In the genomic region with DNA sequence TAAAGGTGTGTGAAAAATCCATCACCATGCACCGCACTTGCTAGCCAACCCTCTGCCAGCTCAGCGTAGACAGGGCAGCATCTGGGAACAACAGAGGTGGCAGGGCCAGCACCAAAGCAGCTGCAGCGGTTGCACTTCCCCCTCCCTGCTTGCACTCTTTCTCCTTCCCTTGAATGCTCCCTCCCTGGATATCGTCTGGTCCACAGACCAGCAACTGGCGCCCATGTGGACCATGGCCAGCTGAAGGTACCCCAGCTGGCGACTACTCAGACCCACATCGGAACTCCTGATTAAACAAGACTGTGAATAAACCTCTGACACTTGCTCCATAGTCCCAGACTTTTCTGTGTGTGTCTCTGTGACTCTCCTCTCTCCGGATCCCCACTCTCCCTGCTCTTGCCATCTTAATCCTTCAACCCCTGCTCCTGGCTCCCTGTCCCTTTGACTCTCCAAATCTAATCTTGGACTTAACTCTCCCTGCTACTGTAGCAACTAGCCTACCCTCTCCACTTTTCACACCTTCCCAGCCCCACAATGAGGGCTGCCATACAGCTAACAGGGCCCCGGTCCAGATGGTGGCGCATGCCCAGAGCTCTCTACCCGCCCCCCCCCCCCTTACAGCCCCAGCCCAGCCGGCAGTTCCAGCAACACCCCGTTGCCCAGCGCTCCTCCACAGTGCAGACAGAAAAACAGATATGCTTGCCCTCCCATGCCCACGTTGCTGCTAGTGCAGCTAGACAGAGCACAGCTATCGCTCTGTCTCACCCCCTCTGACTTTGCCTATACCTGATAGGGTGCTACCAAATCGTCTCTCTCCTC, we compare ENCODE assay signal across 9 mouse cellular contexts. TPM values are rescaled to one million over a fixed set of nuclear protein-coding genes. Genes with fewer than 3 reads are reported as not detected.
A peak's percentile ranks its signal among the peaks of the same experiment; 100 is the strongest.
DNase-seq lines count a peak whose midpoint lies in the region; ATAC-seq and TF ChIP-seq lines count a peak whose summit lies in the region.
"Had no signal": no experiment of that assay in that cellular context is flagged by ENCODE, and none has a peak within 500 bp of the region (broad histone marks: within the 10 kb centered on the region; RNA-seq: fewer than 3 reads in every experiment).

No protein-coding gene starts in this region.

- DNase-seq in cerebellum, postnatal 10 days, result peak; percentile 66 to 67
- no peak for DNase-seq in cerebellum, adult 11-12 months
- no peak for DNase-seq in spleen, postnatal 36 days (ENCODE audit: low spot score in 2 of 2)
- no peak for DNase-seq in MN1 (ENCODE audit: low spot score)

- TF ChIP-seq CTCF in E14TG2a.4 (conservative IDR thresholded peaks at IDR 0.05; ENCODE audit: low read length), result no peak

- no peaks in the 10 kb centered on the region for H3K9me3 ChIP-seq in E14TG2a.4 (ENCODE audit: low read length)
- no peaks in the 10 kb centered on the region for H3K9me3 ChIP-seq in forebrain, embryonic 13.5 days (replicated peaks)
- H3K9me3 ChIP-seq in limb, embryonic 12.5 days, result no peaks in the 10 kb centered on the region
- no peaks in the 10 kb centered on the region for H3K9me3 ChIP-seq in stomach, embryonic 16.5 days (replicated peaks; ENCODE audit: control insufficient read depth, low read length)
- H3K9me3 ChIP-seq: megakaryocyte, embryonic 14.5 days had no signal

- H3K36me3 ChIP-seq in E14TG2a.4 (ENCODE audit: insufficient read depth, low read length), result peaks cover 60% of the 10 kb centered on the region
- peaks cover 40% of the 10 kb centered on the region for H3K36me3 ChIP-seq in forebrain, embryonic 13.5 days (ENCODE audit: poor library complexity, severe bottlenecking)
- peaks cover 26% of the 10 kb centered on the region for H3K36me3 ChIP-seq in limb, embryonic 12.5 days
- H3K36me3 ChIP-seq in stomach, embryonic 16.5 days (ENCODE audit: control insufficient read depth, insufficient read depth, low read length), result no peaks in the 10 kb centered on the region; the same call in 1 of the 2 replicates

- peak overlapping the region; percentile 25 for H3K4me2 ChIP-seq in forebrain, embryonic 13.5 days
- peak overlapping the region; percentile 48 for H3K4me2 ChIP-seq in limb, embryonic 12.5 days
- H3K4me2 ChIP-seq in stomach, embryonic 16.5 days (ENCODE audit: low read depth, low read length), result no peak overlapping the region

- peak overlapping the region; percentile 78 for H3K27ac ChIP-seq in forebrain, embryonic 13.5 days
- peak overlapping the region; percentile 56; the same call in 1 of the 2 replicates for H3K27ac ChIP-seq in limb, embryonic 12.5 days
- no peak overlapping the region for H3K27ac ChIP-seq in stomach, embryonic 16.5 days (ENCODE audit: low read length)

- H3K9ac ChIP-seq in forebrain, embryonic 13.5 days, result no peak overlapping the region
- peak overlapping the region; percentile 27; the same call in 1 of the 2 replicates for H3K9ac ChIP-seq in limb, embryonic 12.5 days (replicated peaks)
- H3K9ac ChIP-seq in stomach, embryonic 16.5 days (ENCODE audit: low read length), result no peak overlapping the region

- ATAC-seq in forebrain, embryonic 13.5 days, result peak; percentile 89
- ATAC-seq in limb, embryonic 12.5 days (ENCODE audit: insufficient number of reproducible peaks, insufficient read depth, low FRiP score, low TSS enrichment, low read depth), result peak; percentile 76
- ATAC-seq in stomach, embryonic 16.5 days (ENCODE audit: insufficient read depth, low FRiP score), result 0 out of 2 replicates have a peak, but pooled peaks have one; percentile 10

- 27% methylated on average over 17 of the region's 17 CpGs for WGBS in forebrain, embryonic 13.5 days
- 11% methylated on average over 17 of the region's 17 CpGs for WGBS in limb, embryonic 12.5 days
- WGBS in stomach, embryonic 16.5 days, result 34% methylated on average over 16 of the region's 17 CpGs

- H3K4me1 ChIP-seq in E14TG2a.4 (replicated peaks; ENCODE audit: low read depth, low read length), result peaks cover 37% of the 10 kb centered on the region
- H3K4me1 ChIP-seq in forebrain, embryonic 13.5 days, result peaks cover 9% of the 10 kb centered on the region; the same call in 1 of the 2 replicates
- peaks cover 14% of the 10 kb centered on the region for H3K4me1 ChIP-seq in limb, embryonic 12.5 days (replicated peaks)
- no peaks in the 10 kb centered on the region for H3K4me1 ChIP-seq in stomach, embryonic 16.5 days (ENCODE audit: control insufficient read depth, insufficient read depth, low read length)

- H3K4me3 ChIP-seq in E14TG2a.4 (replicated peaks; ENCODE audit: low read length), result peak overlapping the region; percentile 72
- no peak overlapping the region for H3K4me3 ChIP-seq in forebrain, embryonic 13.5 days
- peak overlapping the region; percentile 26 for H3K4me3 ChIP-seq in limb, embryonic 12.5 days (replicated peaks)
- H3K4me3 ChIP-seq in stomach, embryonic 16.5 days (replicated peaks; ENCODE audit: low read length), result no peak overlapping the region
- H3K4me3 ChIP-seq: megakaryocyte, embryonic 14.5 days had no signal

- no peaks in the 10 kb centered on the region for H3K27me3 ChIP-seq in E14TG2a.4 (ENCODE audit: insufficient read depth, low read length)
- H3K27me3 ChIP-seq in forebrain, embryonic 13.5 days, result no peaks in the 10 kb centered on the region
- no peaks in the 10 kb centered on the region for H3K27me3 ChIP-seq in limb, embryonic 12.5 days
- H3K27me3 ChIP-seq in stomach, embryonic 16.5 days (ENCODE audit: control insufficient read depth, insufficient read depth, low read length), result no peaks in the 10 kb centered on the region
- H3K27me3 ChIP-seq: megakaryocyte, embryonic 14.5 days had no signal

RNA-seq across cellular contexts. Expression of a gene that starts 14.2 kb away (rescaled TPM):
- polyA plus RNA-seq in forebrain, embryonic 13.5 days (2015; fragmentation: Nextera tagmentation; extraction: Ambion mirVana), result 8.4 and 11.3 TPM in 2 replicates
- polyA plus RNA-seq in limb, embryonic 12.5 days (2016; fragmentation: Nextera tagmentation; extraction: Ambion mirVana), result 12.6 and 13.4 TPM in 2 replicates
- polyA plus RNA-seq in stomach, embryonic 16.5 days (2015; fragmentation: Nextera tagmentation; extraction: Ambion mirVana), result 15.6 and 18.7 TPM in 2 replicates

RNA-seq across cellular contexts. Expression of a gene that starts 18.6 kb away (rescaled TPM):
- polyA plus RNA-seq in forebrain, embryonic 13.5 days (2015; fragmentation: Nextera tagmentation; extraction: Ambion mirVana), result 0.96 and 1.2 TPM in 2 replicates
- 6.8 and 8.0 TPM in 2 replicates for polyA plus RNA-seq in limb, embryonic 12.5 days (2016; fragmentation: Nextera tagmentation; extraction: Ambion mirVana)
- polyA plus RNA-seq in stomach, embryonic 16.5 days (2015; fragmentation: Nextera tagmentation; extraction: Ambion mirVana), result 23.3 and 27.7 TPM in 2 replicates

RNA-seq across cellular contexts. Expression of a gene that starts 40.8 kb away (rescaled TPM):
- polyA plus RNA-seq in forebrain, embryonic 13.5 days (2015; fragmentation: Nextera tagmentation; extraction: Ambion mirVana), result 32.0 and 32.5 TPM in 2 replicates
- polyA plus RNA-seq in limb, embryonic 12.5 days (2016; fragmentation: Nextera tagmentation; extraction: Ambion mirVana), result 13.9 and 14.6 TPM in 2 replicates
- polyA plus RNA-seq in stomach, embryonic 16.5 days (2015; fragmentation: Nextera tagmentation; extraction: Ambion mirVana), result 36.8 and 38.6 TPM in 2 replicates

RNA-seq across cellular contexts. Expression of a gene that starts 40.8 kb away (rescaled TPM):
- polyA plus RNA-seq in forebrain, embryonic 13.5 days (2015; fragmentation: Nextera tagmentation; extraction: Ambion mirVana), result 26.4 and 26.9 TPM in 2 replicates
- 12.6 and 13.2 TPM in 2 replicates for polyA plus RNA-seq in limb, embryonic 12.5 days (2016; fragmentation: Nextera tagmentation; extraction: Ambion mirVana)
- 11.2 and 11.7 TPM in 2 replicates for polyA plus RNA-seq in stomach, embryonic 16.5 days (2015; fragmentation: Nextera tagmentation; extraction: Ambion mirVana)

Comparison
In these comparisons a context has a peak if more than half of its experiments do, and no peak if none do; other contexts are left out.
1. DNase-seq: peak in cerebellum, postnatal 10 days (2 of 2); none in cerebellum, adult 11-12 months (single experiment), spleen, postnatal 36 days (0 of 2) and MN1 (single experiment).
2. H3K4me3 ChIP-seq: peak in E14TG2a.4 (single experiment) and limb, embryonic 12.5 days (single experiment); none in forebrain, embryonic 13.5 days (single experiment) and stomach, embryonic 16.5 days (single experiment).
3. ATAC-seq: peak in every context shown above with its lines; median percentile 89 in forebrain, embryonic 13.5 days; 76 in limb, embryonic 12.5 days; 10 in stomach, embryonic 16.5 days.